Mouse (Mus musculus): ENCODE results near the gene Hist1h2bh.

Hist1h2bh gene

GRCm38 (mm10) chr13:23529480-23530165, 13.6 kb downstream of the Hist1h2bh start:
- DNase-seq: no peak

DNA sequence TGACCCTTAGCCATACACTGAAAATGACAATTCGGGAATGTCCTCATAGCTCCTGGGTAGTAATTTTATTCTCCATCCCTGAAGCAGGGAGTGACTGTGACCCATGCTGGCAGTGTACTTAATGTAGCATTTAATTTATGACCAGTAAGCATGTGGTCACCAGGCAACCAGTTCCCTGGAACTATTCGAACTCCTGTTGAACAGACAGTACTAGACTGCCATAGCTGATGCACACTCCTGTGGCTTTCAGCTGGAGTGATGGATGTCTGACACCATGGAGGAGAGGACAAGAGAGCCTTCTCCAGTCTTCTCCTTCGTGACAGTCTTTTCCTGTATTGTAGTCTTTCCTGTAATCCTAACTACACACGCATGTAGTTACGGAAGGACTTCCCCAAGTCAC, 14.2 kb downstream of the Hist1h2bh start:
- DNase-seq: no peak

GRCm38 (mm10) chr13:23526312-23526711, 16.9 kb downstream of the Hist1h2bh start:
- DNase-seq: peak; percentile 96

DNA sequence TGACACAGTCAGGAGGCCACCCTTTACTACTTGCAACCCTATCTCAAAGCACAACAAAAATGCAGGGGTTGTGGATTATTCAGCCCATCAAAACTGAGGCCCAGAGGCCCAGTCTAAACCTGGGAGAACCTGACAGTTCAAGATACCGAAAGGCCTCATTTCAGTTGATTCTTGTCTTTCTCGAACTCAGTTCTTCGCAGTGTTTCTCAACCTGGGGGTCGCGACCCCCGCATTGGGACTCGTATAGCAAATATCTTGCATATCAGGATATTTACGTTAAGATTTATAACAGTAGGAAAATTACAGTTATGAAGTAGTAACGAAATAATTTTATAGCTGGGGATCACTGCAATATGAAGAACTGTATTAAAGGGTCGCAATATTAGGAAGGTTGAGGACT, 17.3 kb downstream of the Hist1h2bh start:
- DNase-seq: no peak

- DNase-seq: peak; percentile 87
Observed at GRCm38 (mm10) chr13:23524654-23525053, 18.5 kb downstream of the Hist1h2bh start.

- no peak for DNase-seq
Observed at GRCm38 (mm10) chr13:23523976-23524375, 19.2 kb downstream of the Hist1h2bh start.

- peak; percentile 78 for DNase-seq
Observed at GRCm38 (mm10) chr13:23521703-23522102, 21.5 kb downstream of the Hist1h2bh start.

DNA sequence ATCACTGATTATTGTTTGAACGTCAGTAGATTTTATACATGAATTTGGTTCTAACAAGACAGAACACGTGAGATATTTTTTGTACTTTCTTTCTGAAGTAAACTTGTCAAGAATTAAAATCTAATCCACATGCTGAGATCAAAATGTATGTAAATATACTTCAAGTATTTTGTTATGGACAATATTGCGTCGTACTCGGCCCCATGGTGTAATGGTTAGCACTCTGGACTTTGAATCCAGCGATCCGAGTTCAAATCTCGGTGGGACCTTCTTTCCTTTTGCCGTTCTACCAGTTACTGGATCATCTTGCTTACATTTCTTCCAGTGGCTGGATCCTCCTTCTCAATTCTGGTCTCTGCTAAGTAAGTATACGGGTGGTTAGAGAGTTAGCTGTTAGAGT, 23.8 kb downstream of the Hist1h2bh start:
- peak; percentile 88 for DNase-seq

- DNase-seq: peak; percentile 88
Observed at GRCm38 (mm10) chr13:23518885-23519284, 24.3 kb downstream of the Hist1h2bh start.

DNA sequence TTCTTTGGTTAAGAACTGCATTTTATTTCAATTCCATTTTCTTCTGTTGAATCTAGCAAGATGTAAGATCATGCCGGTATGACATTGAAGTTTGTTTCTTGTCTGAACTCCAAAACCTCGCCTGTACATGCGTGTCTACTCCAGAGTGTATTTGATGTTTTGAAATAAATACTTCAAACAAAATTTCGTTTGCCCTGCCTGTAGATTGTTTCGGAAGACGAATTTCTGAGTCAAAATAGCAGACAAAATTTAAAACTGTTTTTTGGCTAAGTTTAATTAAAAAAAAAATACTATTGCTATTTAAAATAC, 24.9 kb downstream of the Hist1h2bh start:
- no peak for DNase-seq

DNA sequence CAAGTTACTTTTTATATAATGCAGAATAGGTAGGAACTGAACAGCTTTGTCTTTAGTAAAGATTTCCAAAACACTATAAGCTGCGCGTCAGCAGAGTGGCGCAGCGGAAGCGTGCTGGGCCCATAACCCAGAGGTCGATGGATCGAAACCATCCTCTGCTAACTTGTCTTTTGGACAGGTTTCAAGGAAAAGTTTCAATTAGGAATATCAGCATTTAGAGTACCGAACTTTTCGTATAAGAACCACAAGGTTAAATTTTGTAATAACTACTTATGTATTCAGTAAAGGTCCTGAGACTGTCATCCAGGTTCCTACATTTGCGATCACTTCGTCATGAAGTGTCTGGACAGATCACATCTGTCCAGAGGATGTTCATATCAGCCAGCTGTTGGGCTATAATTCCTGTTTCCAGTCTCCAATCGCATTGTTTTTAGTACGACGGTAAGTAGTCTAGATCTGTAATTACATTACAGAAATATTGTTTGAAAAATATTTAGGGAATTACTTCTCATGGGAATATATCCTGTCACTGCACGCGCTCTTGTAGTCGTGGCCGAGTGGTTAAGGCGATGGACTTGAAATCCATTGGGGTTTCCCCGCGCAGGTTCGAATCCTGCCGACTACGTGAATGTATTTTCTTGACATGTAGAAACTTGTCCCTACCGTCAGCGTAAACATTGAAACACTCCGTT, 25.4 kb downstream of the Hist1h2bh start:
- peak; percentile 92 for DNase-seq

- DNase-seq: peak; percentile 89
Observed at GRCm38 (mm10) chr13:23516822-23517602, 26.2 kb downstream of the Hist1h2bh start.

GRCm38 (mm10) chr13:23515826-23516620, 27.2 kb downstream of the Hist1h2bh start:
- no peak for DNase-seq

DNA sequence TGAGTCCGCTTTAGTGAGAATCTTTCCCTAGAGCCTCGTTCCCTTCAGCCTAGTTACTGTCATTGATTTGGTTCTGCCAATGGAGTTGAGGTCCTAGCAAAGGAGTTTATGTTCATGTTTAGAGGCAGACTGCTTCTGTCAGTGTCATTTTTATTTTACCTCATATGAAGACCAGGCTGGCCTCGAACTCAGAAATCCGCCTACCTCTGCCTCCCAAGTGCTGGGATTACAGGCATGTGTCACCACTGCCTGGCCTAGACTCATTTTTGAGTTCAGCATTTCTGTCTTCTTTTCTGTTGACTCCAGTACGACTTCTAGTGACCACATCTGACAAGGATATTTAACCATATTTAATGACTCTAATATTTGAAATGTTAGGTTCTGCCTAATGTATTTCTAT, 27.9 kb downstream of the Hist1h2bh start:
- no peak for DNase-seq

GRCm38 (mm10) chr13:23513517-23513916, 29.7 kb downstream of the Hist1h2bh start:
- DNase-seq: no peak

- DNase-seq: no peak
Observed at GRCm38 (mm10) chr13:23510127-23510526, 33.1 kb downstream of the Hist1h2bh start.

DNA sequence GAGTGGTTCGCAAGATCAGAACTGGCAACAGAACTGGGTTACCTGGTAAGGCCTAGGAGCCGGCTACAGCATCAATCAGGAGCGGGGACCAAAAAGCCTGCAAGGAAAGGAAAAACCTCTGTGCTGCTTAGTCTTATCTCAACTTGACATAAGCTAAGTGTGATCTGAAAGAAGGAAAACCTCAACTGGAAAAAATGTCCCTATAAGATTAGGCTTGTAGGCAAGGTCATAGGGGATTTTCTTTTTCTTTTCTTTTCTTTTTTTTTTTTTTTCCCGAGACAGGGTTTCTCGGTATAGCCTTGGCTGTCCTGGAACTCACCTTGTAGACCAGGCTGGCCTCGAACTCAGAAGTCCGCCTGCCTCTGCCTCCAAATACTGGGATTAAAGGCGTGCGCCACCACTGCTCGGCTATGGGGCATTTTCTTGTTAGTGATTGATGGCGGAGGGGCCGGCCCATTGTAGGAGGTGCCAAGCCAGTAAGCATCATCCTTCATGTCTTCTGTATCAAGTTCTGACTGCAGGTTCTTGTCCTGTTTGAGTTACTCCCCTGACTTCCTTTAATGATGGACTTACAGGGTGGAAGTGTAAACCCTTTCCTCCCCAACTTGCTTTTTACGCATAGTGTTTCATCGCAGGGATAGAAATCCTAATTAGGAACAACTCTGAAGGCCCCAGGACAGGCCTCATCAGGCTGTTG, 36.2 kb downstream of the Hist1h2bh start:
- no peak for DNase-seq

DNA sequence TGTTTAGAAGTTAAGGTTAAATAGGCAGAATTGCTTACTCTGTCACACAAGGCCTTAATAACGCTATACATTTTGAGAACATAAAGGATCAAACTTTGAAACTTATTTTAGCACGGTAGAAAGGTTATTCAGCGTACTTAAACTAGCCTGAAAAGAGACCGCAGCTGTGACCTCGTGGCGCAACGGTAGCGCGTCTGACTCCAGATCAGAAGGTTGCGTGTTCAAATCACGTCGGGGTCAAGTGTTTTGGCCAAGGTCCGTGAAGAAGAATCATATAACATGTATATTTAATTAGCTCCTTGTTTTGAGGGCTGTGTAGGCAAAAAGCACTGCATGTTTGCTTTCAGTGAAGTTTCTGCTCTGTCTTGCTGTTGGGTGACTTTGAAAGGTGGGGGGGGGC, 36.8 kb downstream of the Hist1h2bh start:
- DNase-seq: peak; percentile 58

DNA sequence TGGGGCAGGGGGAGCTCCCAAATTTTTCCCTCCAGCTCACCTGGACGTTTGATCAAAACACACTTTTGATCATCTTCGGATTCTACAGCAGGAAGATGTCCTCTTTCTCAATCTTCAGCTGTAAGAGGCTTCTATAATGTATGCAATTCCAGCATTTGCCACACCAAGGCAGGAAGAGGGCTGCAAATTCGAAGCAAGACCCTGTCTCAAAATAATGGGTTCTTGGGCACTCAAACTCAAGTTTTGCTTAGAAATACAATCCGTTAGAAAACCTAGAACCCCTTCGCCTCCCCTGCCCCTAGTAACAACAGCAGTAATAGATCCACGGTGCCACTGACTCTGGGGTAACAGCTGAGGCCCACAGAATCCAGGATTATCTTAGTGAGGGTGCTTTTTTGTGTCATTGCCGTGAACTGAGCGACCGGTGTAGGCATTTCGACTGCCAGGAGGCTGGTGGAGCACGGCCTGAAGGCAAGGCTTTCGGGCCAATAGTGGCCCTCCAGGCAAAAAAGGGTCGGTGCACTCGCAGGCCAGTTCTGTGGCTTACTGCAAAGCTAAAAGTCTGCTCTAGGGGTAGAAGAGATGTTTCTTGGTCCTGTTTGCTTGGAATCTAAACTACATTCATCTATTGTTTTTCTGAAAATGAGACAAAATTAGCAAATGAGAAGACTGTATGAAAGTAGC, 37.4 kb downstream of the Hist1h2bh start:
- no peak for DNase-seq

DNA sequence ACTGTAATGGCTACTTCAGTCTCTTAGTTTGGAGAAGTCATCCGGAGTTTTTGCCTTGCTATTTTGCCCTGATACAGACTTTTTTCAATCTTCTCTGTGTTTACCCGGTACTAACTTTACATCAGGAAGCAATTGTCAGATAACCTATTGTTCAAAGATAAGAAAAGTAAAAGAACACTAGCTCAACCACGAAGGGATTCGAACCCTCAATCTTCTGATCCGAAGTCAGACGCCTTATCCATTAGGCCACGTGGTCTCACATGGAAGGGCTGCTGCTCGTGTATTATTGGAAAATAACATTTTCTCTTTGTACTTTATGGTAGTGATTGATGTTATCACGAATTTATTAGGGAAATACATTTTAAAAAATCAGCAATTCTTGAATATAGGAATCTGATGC, 39.4 kb downstream of the Hist1h2bh start:
- DNase-seq: peak; percentile 71

- DNase-seq: no peak
Observed at GRCm38 (mm10) chr13:23502916-23503315, 40.3 kb downstream of the Hist1h2bh start.

- DNase-seq: no peak
Observed at GRCm38 (mm10) chr13:23502031-23502567, 41.1 kb downstream of the Hist1h2bh start.

Data from retina, postnatal 1 day (tissue).